Mouse (Mus musculus): ENCODE measurements around the gene Vmn2r118.

GRCm38 (mm10) chr17:55561774-55562173 is 63.2 kb downstream of the Vmn2r118 start:
- TF ChIP-seq GATA1 (IDR thresholded peaks at IDR 0.05; ENCODE audit: borderline replicate concordance, low read length) (no peak), FLI1 (IDR thresholded peaks at IDR 0.05; ENCODE audit: low read length) (no peak)
